Mouse (Mus musculus): ENCODE results near the gene Ar. TPM values are rescaled to one million over a fixed set of nuclear protein-coding genes. Genes with fewer than 3 reads are reported as not detected.

Gene Ar
- polyA plus RNA-seq, 1 experiment from 2014 or later: 0.12 TPM

- H3K9me3 ChIP-seq (ENCODE audit: control insufficient read depth, low read length): no peaks in the 10 kb centered on the region
- H3K9ac ChIP-seq (replicated peaks; ENCODE audit: low read depth, low read length): no peak overlapping the region
- no peak overlapping the region for H3K27ac ChIP-seq (ENCODE audit: low read depth, low read length)
- no peak for ATAC-seq (ENCODE audit: low read depth)
- no peaks in the 10 kb centered on the region for H3K27me3 ChIP-seq (ENCODE audit: control insufficient read depth, insufficient read depth, low read length)
- no peaks in the 10 kb centered on the region for H3K36me3 ChIP-seq (ENCODE audit: control insufficient read depth, insufficient read depth, low read length)
- no peaks in the 10 kb centered on the region for H3K4me1 ChIP-seq (ENCODE audit: control insufficient read depth, insufficient read depth, low read length)
- WGBS: 80% methylated on average over 2 of the region's 2 CpGs
- H3K4me2 ChIP-seq (ENCODE audit: low read depth, low read length): no peak overlapping the region
- no peak overlapping the region for H3K4me3 ChIP-seq (ENCODE audit: low read depth, low read length)
These were observed 174.5 kb downstream of the Ar start for GRCm38 (mm10) chrX:98323105-98323504.

GRCm38 (mm10) chrX:98347481-98347880 is 198.9 kb downstream of the Ar start:
- no peaks in the 10 kb centered on the region for H3K36me3 ChIP-seq (ENCODE audit: control insufficient read depth, insufficient read depth, low read length)
- H3K9ac ChIP-seq (replicated peaks; ENCODE audit: low read depth, low read length): no peak overlapping the region
- no peak for ATAC-seq (ENCODE audit: low read depth)
- no peaks in the 10 kb centered on the region for H3K9me3 ChIP-seq (ENCODE audit: control insufficient read depth, low read length)
- WGBS: 47% methylated on average over 1 of the region's 1 CpGs
- no peak overlapping the region for H3K4me2 ChIP-seq (ENCODE audit: low read depth, low read length)
- no peak overlapping the region for H3K27ac ChIP-seq (ENCODE audit: low read depth, low read length)
- no peaks in the 10 kb centered on the region for H3K27me3 ChIP-seq (ENCODE audit: control insufficient read depth, insufficient read depth, low read length)
- no peaks in the 10 kb centered on the region for H3K4me1 ChIP-seq (ENCODE audit: control insufficient read depth, insufficient read depth, low read length)
- no peak overlapping the region for H3K4me3 ChIP-seq (ENCODE audit: low read depth, low read length)

GRCm38 (mm10) chrX:98348036-98348435 is 199.5 kb downstream of the Ar start:
- Histone ChIP-seq H3K27ac (ENCODE audit: low read depth, low read length) (no peak overlapping the region), H3K36me3 (ENCODE audit: control insufficient read depth, insufficient read depth, low read length) (no peaks in the 10 kb centered on the region), H3K27me3 (ENCODE audit: control insufficient read depth, insufficient read depth, low read length) (no peaks in the 10 kb centered on the region), H3K4me1 (ENCODE audit: control insufficient read depth, insufficient read depth, low read length) (no peaks in the 10 kb centered on the region), H3K4me2 (ENCODE audit: low read depth, low read length) (no peak overlapping the region), H3K9me3 (ENCODE audit: control insufficient read depth, low read length) (no peaks in the 10 kb centered on the region), H3K9ac (replicated peaks; ENCODE audit: low read depth, low read length) (no peak overlapping the region), H3K4me3 (ENCODE audit: low read depth, low read length) (no peak overlapping the region)
- 47% methylated on average over 4 of the region's 4 CpGs for WGBS
- no peak for ATAC-seq (ENCODE audit: low read depth)

All from neural tube, embryonic 14.5 days (tissue).